Mouse (Mus musculus) heart, postnatal 4 days (tissue): ENCODE data around the gene Raver2. TPM values are rescaled to one million over a fixed set of nuclear protein-coding genes. Genes with fewer than 3 reads are reported as not detected.
A peak's percentile ranks its signal among the peaks of the same experiment; 100 is the strongest.
"Not testable (repeated sequence)": the region's sequence is repeated elsewhere in the genome, so short reads cannot be mapped to it uniquely, and the experiment has no call there.

Experiments
- DNase-seq: peaks from one replicate; pipeline ENCODE4 v3.0.0; 2021
- total RNA-seq, 2 experiments: library from RNA; stranded (reverse); gene quantifications; 2 replicates each; pipeline ENCODE4 v1.2.3; 2021

The Raver2 gene
- 1 to 10 TPM; 4.9 to 5.4 TPM for total RNA-seq

GRCm38 (mm10) chr4:101068786-101069153 lies at the start of gene Raver2:
Gene Raver2, plus strand, starts transcription at chr4:101068983.
- DNase-seq, result peak; percentile 69

DNA sequence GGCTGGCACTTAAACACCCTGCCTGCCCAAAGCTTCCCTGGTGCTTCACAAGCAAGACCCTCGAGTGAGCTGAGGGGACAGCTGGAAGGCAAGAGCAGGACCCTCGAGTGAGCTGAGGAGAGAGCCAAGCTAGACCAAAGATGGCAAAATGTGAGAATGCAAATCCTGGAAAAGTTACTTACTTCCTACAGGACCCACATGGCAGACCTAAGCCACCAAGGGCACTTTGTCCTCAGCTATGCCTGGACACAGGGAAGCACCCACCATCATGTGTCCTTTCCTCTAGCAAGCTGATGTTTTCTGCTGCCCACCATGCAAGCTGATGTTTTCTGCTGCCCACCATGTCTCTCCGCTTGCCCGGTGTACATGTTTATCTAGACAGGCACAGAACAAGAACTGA lies 48.2 kb upstream of the Raver2 start, which contains the start of gene Gm10577:
TSS of gene Gm10577 (minus strand) at position 101 of the 400 bp plus-strand sequence.
- DNase-seq, result no peak

DNA sequence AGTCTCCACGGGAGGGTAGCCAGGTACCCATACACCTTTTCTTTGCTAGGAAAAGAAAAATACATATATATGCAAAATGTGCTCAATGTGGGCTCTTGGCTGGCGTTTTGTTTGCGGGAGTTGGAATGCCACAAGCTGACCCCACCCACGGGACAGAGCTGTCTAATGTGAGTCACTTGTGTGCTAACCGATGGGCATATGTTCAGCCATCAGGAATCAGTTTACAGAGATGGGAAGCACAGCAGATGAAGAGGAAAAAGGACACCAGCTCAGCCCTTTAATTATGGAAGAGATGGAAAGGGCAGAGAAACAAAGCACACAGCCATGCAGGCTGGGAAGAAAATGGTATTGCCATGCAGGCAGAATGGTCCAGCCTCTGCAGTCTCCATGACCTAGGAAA lies 42.2 kb upstream of the Raver2 start:
- no peak for DNase-seq

- no peak for DNase-seq
These were observed 41.8 kb upstream of the Raver2 start for GRCm38 (mm10) chr4:101026995-101027394.

- no peak for DNase-seq
These were observed 40.9 kb upstream of the Raver2 start for GRCm38 (mm10) chr4:101027852-101028411.

DNA sequence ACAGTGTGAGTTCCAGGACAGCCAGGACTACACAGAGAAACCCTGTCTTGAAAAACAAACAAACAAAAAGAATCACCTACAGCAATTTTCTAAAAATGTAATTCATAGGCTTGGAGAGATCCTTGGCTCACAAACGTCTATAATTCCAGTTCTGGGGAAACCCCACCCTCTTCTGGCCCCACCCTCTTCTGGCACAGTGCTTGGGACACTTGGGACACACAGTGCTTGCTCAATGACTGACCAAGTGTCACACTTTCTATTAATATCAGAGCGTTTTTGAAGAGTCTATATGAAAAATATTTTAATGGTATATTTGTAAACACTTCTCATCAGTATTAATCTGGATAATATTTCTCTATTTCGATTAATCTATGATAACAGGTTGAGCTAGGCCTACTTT lies 35.7 kb upstream of the Raver2 start:
- no peak for DNase-seq

- no peak for DNase-seq
These were observed 33.7 kb upstream of the Raver2 start for GRCm38 (mm10) chr4:101035131-101035530.

DNA sequence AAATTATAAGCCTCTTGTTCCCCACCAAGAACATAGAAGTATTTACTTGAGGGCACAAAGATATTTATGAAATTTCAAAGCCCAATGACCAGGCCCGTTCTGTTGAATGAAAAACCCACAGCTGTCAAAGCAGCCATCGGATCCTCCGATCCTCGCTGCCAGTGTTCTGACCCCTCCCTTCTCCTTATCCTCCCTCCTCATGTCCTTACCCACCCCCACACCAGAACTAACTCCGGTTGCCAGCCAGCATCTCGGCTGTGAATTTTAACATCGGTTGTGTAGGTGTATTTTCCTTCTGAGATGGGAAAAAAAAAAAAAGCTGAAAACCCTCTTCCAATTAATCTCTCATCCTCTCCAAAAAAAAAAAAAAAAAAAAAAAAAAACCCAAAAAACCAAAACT lies 31.6 kb upstream of the Raver2 start:
- no peak for DNase-seq

DNA sequence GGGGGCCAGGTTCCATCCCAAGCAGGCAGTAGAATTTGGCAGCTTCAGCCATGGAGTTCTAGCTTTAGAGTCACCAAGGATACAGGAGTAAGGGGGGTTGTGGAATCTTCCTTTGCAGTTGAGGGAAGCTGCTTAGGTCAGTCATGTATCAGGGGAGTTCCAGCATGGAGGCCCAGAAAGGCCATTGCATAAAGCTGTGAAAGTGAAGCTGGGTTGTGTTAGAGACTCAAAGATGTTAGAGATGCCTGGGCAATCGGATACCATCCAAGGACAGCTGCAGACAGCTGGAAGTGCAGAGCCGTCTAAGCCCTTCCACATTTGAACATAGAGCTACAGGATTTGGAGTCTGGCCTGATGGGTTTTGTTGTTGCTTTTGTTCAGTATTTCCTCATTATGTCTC lies 25.1 kb upstream of the Raver2 start:
- peak; percentile 31 for DNase-seq

GRCm38 (mm10) chr4:101044149-101044548 lies 24.6 kb upstream of the Raver2 start:
- DNase-seq, result no peak

- peak; percentile 9 for DNase-seq
These were observed 22.2 kb upstream of the Raver2 start for GRCm38 (mm10) chr4:101046576-101046975.

DNA sequence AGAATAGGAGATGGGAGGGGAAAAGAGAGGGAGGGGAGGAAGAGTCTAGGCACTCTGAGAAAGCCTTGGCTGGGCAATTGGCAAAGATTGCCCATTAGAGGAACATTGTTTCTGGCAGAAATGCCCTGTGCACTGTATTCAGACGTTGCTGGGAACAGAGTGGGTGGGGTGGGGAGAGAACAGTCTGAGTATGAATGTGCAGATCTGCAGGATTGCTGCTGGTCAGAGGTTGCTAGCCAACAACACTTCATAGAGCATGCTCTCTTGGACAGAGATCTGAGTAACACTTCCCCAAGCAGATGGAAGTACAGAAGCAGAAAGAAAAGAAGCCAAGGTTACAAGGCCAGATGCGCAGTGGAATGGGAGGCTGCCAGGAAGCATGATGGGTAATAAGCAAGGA lies 6.6 kb upstream of the Raver2 start:
- no peak for DNase-seq

DNA sequence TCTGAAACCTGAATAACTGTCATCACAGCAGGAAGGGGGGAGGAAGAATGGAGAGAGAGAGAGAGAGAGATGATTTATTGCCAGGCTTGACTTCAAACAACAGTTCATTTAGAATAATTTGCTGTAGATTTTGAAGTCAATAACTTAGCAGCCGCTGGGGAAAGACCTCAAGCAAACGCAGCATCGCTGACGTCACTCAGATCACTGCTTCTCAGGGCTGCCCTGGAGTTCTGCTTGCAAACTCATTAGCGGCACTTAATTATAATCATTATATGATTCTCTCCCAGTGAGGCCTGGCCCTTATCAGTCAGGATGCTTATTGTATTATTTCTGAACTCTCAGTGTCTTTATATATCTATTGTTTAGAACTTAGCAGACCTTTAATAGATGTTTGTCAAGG lies 2.4 kb upstream of the Raver2 start:
- DNase-seq, result no peak

DNA sequence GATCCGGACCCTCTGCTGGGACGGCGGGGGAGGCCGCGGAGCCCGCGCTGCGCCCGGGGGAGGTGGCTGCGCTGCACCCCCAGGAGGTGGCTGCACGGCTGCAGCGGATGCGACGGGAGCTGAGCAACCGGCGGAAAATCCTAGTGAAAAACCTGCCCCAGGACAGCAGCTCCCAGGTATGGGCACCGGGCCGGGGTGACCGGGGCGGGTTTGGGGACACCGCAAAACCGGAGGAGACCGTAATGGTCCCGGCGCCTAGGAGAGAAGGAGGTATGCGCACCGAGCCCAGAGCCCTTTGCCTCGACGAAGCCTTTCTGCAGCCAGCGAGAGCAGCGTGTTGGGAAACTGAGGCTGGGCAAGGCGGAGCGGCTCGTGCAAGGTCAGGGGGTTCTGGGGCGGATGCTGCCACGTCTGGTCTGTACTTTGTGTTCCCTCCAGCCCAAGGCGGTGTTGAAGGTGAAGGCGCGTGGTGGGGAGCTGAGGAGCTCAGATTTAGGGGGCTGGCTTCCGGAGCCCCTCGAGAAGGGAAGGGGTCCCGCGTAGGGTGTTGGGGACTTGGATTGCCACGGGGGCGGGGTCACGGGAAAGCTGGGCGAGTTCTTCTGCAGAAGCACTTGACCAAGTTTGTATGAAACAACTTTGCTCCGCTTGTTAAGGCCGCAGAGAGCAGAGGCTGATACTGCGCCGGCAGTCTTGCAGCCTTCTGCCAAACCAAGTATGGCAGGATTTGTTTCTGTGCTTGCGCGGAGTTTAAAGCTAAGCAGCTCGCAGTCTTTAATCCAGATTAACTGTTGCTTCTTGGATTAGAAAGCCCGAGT lies 580 bp downstream of the Raver2 start:
- peak; percentile 35 for DNase-seq

DNA sequence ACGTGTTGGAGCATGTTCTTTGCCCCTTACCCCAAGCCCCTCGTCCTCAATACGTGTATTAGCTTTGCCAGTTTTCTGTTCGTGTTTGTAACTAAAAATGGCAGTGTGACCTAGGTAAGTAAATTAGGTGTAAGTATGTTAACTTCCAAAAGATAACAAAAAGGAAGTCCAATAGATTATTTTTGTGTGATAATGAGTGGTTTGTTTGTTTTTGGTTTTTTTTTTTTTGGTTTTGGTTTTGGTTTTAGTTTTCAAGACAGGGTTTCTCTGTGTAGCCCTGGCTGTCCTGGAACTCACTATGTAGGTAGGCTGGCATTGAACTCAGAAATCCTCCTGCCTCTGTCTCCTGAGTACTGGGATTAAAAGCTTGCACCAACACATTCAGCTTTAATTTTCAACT lies 2.8 kb downstream of the Raver2 start:
- DNase-seq, result no peak

- no peak for DNase-seq
These were observed 7.6 kb downstream of the Raver2 start for GRCm38 (mm10) chr4:101076425-101076824.

DNA sequence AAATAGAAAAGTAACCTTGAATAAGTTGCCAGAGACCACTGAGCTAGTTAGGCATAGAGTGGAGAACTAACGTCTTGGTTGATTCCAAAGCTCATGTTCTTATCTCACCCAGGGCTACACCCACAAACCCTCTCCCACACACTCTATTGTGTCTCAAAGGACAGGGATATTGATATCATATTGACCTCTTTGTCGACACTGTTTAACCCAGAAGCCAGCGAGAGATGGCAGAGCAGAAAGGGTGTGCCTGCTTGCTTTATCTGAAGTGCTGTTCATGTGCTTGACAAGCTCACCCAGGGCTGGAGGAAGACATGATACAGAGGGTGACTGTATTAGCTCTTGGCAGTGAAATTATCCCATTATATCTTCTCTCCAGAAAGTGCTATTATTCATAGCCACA lies 11.2 kb downstream of the Raver2 start:
- no peak for DNase-seq

DNA sequence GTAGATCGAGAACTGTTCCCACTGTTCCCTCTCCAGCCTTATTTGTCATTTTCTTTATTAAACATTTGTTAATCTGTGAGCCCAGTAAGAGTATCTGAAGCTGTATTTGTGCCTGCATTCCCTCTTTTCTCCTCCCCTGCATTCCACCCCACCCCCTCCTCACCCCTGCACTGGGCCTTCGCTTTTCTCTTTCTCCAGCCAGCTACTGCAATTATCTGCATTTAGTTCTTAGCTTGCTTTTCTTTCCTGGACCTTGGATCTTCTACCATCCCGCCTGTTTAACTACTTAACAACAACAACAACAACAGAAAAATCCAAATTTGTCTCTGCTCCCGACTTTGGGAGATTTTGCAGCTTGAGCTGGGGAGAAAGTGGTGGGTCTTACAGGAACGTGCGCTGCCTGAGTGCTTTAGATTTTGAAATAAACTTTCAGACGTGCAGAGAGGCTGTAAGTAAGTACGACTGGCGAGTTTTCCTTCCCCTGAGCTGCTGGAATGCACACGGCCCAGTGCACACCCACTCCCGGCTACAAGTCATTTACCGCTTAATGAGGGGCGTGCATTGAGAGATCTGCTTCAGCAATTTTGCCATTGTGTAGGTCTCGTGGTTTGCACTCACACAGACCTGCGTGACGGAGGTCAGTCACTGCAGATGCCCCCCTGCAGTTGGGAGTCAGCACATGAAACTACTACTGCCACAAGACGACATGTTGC lies 13.5 kb downstream of the Raver2 start:
- no peak for DNase-seq

GRCm38 (mm10) chr4:101084863-101085262 lies 16.1 kb downstream of the Raver2 start:
- DNase-seq, result no peak

DNA sequence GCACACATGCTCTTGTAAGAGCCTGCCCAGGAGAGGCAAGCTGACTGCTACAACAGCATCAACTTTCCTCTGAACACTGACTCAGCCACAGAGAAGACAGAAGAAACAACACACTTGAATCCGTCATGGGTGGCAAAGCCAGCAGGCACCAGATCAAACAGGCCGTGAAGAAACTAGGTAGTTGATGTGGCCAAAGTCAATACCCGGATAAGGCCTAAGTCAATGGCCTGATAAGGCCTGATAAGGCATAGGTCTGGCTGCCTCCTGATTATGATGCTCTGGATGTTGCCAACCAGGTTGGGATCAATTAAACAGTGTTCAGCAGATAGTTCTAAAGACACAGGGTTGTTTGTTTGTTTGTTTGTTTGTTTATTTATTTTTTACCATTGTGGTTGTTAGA lies 17.3 kb downstream of the Raver2 start:
- DNase-seq, result no peak

DNA sequence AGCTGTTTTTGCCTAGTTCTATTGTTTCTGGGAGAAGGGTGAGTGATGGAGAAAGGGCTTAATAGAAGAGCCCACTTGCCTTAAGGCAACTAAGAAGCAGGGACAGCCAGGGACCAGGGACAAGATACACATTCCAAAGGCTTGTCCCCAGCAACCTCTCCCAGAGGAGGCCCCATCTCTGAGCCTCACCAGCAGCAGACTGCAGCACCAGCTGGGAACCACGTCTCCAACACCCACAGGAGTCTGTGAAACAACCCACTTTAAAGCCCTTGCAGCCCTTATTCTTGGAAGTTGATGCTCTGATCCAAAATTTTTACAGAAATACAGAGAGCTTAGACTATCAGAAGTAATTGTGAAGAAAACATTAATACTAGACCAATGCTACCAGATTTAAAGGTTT lies 18.9 kb downstream of the Raver2 start:
- DNase-seq, result no peak

- not testable (repeated sequence) for DNase-seq
These were observed 21.8 kb downstream of the Raver2 start for GRCm38 (mm10) chr4:101090630-101091029.

DNA sequence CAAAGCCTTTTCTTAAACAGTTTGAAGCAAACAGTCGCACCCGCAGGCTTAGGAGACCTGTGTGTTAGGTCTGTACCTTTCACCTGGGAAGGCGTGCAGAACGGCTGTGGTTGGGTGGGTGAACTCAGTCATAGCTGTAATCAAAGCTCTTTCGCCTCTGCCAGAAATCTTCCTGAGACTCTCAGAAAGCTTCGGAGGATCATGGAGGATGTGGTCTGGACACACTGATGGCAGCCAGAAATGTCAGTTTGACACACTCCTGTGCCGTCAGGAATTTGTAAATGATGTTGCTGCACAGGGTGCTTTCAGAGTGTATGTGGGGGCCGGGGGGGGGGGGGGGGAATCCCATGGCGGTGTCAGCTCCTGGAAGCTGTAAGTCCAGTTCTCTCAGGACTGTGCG lies 24.5 kb downstream of the Raver2 start:
- no peak for DNase-seq

GRCm38 (mm10) chr4:101107122-101107521 lies 38.3 kb downstream of the Raver2 start:
- DNase-seq, result no peak
